Comparison of ENCODE assay signal across 30 mouse cellular contexts in the genomic region with DNA sequence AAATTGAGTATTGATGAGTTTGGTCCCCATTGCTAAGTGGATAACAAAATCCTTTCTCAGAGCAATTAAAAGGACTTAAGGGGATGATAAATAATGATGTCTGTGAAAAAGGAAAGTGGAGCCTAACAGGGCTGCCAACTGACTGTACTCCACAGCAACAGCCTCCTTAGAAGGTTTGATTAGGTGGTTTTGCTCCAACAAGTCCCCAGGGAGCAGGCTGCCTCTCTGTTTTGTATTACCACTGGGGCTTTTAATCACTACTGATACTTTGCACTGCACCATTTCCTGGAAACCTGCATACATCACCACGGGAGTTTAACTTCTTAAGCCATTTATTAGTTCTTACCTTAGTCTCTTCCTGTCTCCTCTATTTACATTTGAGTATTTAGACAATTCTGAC.
A peak's percentile ranks its signal among the peaks of the same experiment; 100 is the strongest.
DNase-seq lines count a peak whose midpoint lies in the region; ATAC-seq and TF ChIP-seq lines count a peak whose summit lies in the region.
"Had no signal": no experiment of that assay in that cellular context is flagged by ENCODE, and none has a peak within 500 bp of the region (broad histone marks: within the 10 kb centered on the region; RNA-seq: fewer than 3 reads in every experiment).

No protein-coding gene starts in this region.

- peak; percentile 10 for DNase-seq in forebrain, embryonic 14.5 days (ENCODE audit: low spot score)
- peak; percentile 12 for DNase-seq in brain, embryonic 14.5 days (ENCODE audit: low read depth)
- DNase-seq in mesoderm, embryonic 11.5 days (ENCODE audit: low read depth, low spot score), result peak; percentile 15
- DNase-seq in lung, postnatal 14 days, result no peak
- DNase-seq in kidney, adult 11 months, result no peak
- DNase-seq in frontal cortex, postnatal 14 days (ENCODE audit: low spot score in 2 of 2), result no peak
- DNase-seq: adrenal gland, postnatal 36 days; cerebellum, adult 2 months; cerebellum, postnatal 14 days; gastrocnemius, postnatal 14 days; heart, postnatal 4 days; kidney, postnatal 25 days; liver, postnatal 0 days; lung, postnatal 4 days; retina, postnatal 1 day; right cerebral cortex, postnatal 14 days; thymus, postnatal 14 days had no signal

- H3K9ac ChIP-seq in forebrain, embryonic 14.5 days (ENCODE audit: low read length), result no peak overlapping the region
- no peak overlapping the region for H3K9ac ChIP-seq in forebrain, embryonic 13.5 days
- H3K9ac ChIP-seq in embryonic facial prominence, embryonic 15.5 days, result no peak overlapping the region
- H3K9ac ChIP-seq: heart, embryonic 12.5 days; hindbrain, embryonic 13.5 days; kidney, embryonic 15.5 days; liver, embryonic 12.5 days; liver, postnatal 0 days; midbrain, embryonic 13.5 days; stomach, embryonic 15.5 days had no signal

- H3K36me3 ChIP-seq in forebrain, embryonic 14.5 days (ENCODE audit: control insufficient read depth, insufficient read depth, low read length), result no peaks in the 10 kb centered on the region
- no peaks in the 10 kb centered on the region for H3K36me3 ChIP-seq in forebrain, embryonic 13.5 days (ENCODE audit: poor library complexity, severe bottlenecking)
- H3K36me3 ChIP-seq in embryonic facial prominence, embryonic 15.5 days, result no peaks in the 10 kb centered on the region
- H3K36me3 ChIP-seq: heart, embryonic 12.5 days; hindbrain, embryonic 13.5 days; kidney, embryonic 15.5 days; liver, embryonic 12.5 days; midbrain, embryonic 13.5 days; stomach, embryonic 15.5 days had no signal

- no peak for TF ChIP-seq CTCF in brain, embryonic 14.5 days (IDR thresholded peaks at IDR 0.05; ENCODE audit: borderline replicate concordance, extremely low read depth, insufficient read depth, insufficient read length)

- H3K27ac ChIP-seq in forebrain, embryonic 14.5 days (ENCODE audit: low read depth, low read length), result no peak overlapping the region
- H3K27ac ChIP-seq in forebrain, embryonic 13.5 days, result no peak overlapping the region
- no peak overlapping the region for H3K27ac ChIP-seq in embryonic facial prominence, embryonic 15.5 days (replicated peaks)
- H3K27ac ChIP-seq: hindbrain, embryonic 13.5 days; kidney, embryonic 15.5 days; left cerebral cortex, adult 2 months; liver, embryonic 12.5 days; midbrain, embryonic 13.5 days; stomach, embryonic 15.5 days had no signal

- H3K9me3 ChIP-seq in forebrain, embryonic 14.5 days (replicated peaks; ENCODE audit: control insufficient read depth, low read length), result no peaks in the 10 kb centered on the region
- no peaks in the 10 kb centered on the region for H3K9me3 ChIP-seq in forebrain, embryonic 13.5 days (replicated peaks)
- no peaks in the 10 kb centered on the region for H3K9me3 ChIP-seq in embryonic facial prominence, embryonic 15.5 days (replicated peaks)
- H3K9me3 ChIP-seq: heart, embryonic 12.5 days; hindbrain, embryonic 13.5 days; kidney, embryonic 15.5 days; liver, embryonic 12.5 days; megakaryocyte, embryonic 14.5 days; midbrain, embryonic 13.5 days; stomach, embryonic 15.5 days had no signal

- no peak overlapping the region for H3K4me3 ChIP-seq in forebrain, embryonic 14.5 days (ENCODE audit: low read depth, low read length)
- H3K4me3 ChIP-seq in forebrain, embryonic 13.5 days, result no peak overlapping the region
- no peak overlapping the region for H3K4me3 ChIP-seq in embryonic facial prominence, embryonic 15.5 days (replicated peaks)
- H3K4me3 ChIP-seq: heart, embryonic 12.5 days; hindbrain, embryonic 13.5 days; kidney, embryonic 15.5 days; left cerebral cortex, adult 2 months; liver, embryonic 12.5 days; megakaryocyte, embryonic 14.5 days; midbrain, embryonic 13.5 days; stomach, embryonic 15.5 days had no signal

- 44% methylated on average over 1 of the region's 1 CpGs for WGBS in forebrain, embryonic 14.5 days
- WGBS in forebrain, embryonic 13.5 days, result 50% methylated on average over 1 of the region's 1 CpGs
- 21% methylated on average over 1 of the region's 1 CpGs for WGBS in embryonic facial prominence, embryonic 15.5 days

- H3K4me2 ChIP-seq in forebrain, embryonic 14.5 days (ENCODE audit: low read length), result no peak overlapping the region
- H3K4me2 ChIP-seq in forebrain, embryonic 13.5 days, result no peak overlapping the region
- H3K4me2 ChIP-seq in embryonic facial prominence, embryonic 15.5 days (replicated peaks), result no peak overlapping the region
- H3K4me2 ChIP-seq: heart, embryonic 12.5 days; hindbrain, embryonic 13.5 days; kidney, embryonic 15.5 days; liver, embryonic 12.5 days; midbrain, embryonic 13.5 days; stomach, embryonic 15.5 days had no signal

- no peaks in the 10 kb centered on the region for H3K4me1 ChIP-seq in forebrain, embryonic 14.5 days (ENCODE audit: control insufficient read depth, insufficient read depth, low read length)
- H3K4me1 ChIP-seq in forebrain, embryonic 13.5 days, result no peaks in the 10 kb centered on the region
- H3K4me1 ChIP-seq in embryonic facial prominence, embryonic 15.5 days, result no peaks in the 10 kb centered on the region
- H3K4me1 ChIP-seq: heart, embryonic 12.5 days; hindbrain, embryonic 13.5 days; kidney, embryonic 15.5 days; liver, embryonic 12.5 days; megakaryocyte, embryonic 14.5 days; midbrain, embryonic 13.5 days; stomach, embryonic 15.5 days had no signal

- TF ChIP-seq POLR2A in brain, embryonic 14.5 days (IDR thresholded peaks at IDR 0.05; ENCODE audit: borderline replicate concordance, extremely low read depth, insufficient read depth, insufficient read length, poor library complexity, severe bottlenecking), result no peak

- ATAC-seq in forebrain, embryonic 14.5 days, result no peak
- ATAC-seq in forebrain, embryonic 13.5 days, result no peak
- ATAC-seq in embryonic facial prominence, embryonic 15.5 days (ENCODE audit: insufficient number of reproducible peaks, low FRiP score, low TSS enrichment, low read depth), result peak; percentile 57; the same call in 1 of the 2 replicates
- ATAC-seq: forebrain, embryonic 16.5 days; intestine, postnatal 0 days; liver, embryonic 12.5 days; liver, postnatal 0 days; midbrain, embryonic 13.5 days; Patski had no signal

- no peaks in the 10 kb centered on the region for H3K27me3 ChIP-seq in forebrain, embryonic 14.5 days (replicated peaks; ENCODE audit: control insufficient read depth, insufficient read depth, low read length)
- no peaks in the 10 kb centered on the region for H3K27me3 ChIP-seq in forebrain, embryonic 13.5 days
- no peaks in the 10 kb centered on the region for H3K27me3 ChIP-seq in embryonic facial prominence, embryonic 15.5 days
- H3K27me3 ChIP-seq: heart, embryonic 12.5 days; hindbrain, embryonic 13.5 days; kidney, embryonic 15.5 days; liver, embryonic 12.5 days; megakaryocyte, embryonic 14.5 days; midbrain, embryonic 13.5 days; stomach, embryonic 15.5 days had no signal

Comparison
In these comparisons a context has a peak if more than half of its experiments do, and no peak if none do; other contexts are left out.
1. DNase-seq: peak in forebrain, embryonic 14.5 days (single experiment), brain, embryonic 14.5 days (single experiment) and mesoderm, embryonic 11.5 days (single experiment); none in lung, postnatal 14 days (single experiment), kidney, adult 11 months (single experiment) and frontal cortex, postnatal 14 days (0 of 2).